Mouse (Mus musculus) bone marrow macrophage, adult 2 months (primary cell): Measurements from ENCODE around the gene AC124108.1. TPM values are rescaled to one million over a fixed set of nuclear protein-coding genes. Genes with fewer than 3 reads are reported as not detected.

Experiments used
- H3K27ac ChIP-seq: 2 replicates; pipeline ENCODE4 v1.5.1; 2012; ENCODE audit warnings: low read depth, low read length; ENCODE audit not compliant: insufficient read depth
- H3K4me1 ChIP-seq: 2 replicates; pipeline ENCODE4 v1.6.1; 2012; ENCODE audit warnings: low read length; ENCODE audit not compliant: control insufficient read depth, insufficient read depth
- H3K4me3 ChIP-seq: 2 replicates; pipeline ENCODE4 v1.5.1; 2012; ENCODE audit warnings: mild to moderate bottlenecking, low read length, moderate library complexity; ENCODE audit not compliant: insufficient read depth
- CTCF ChIP-seq: IDR thresholded peaks from 2 replicates; pipeline ENCODE4 v1.5.1; 2012; ENCODE audit warnings: low read depth, mild to moderate bottlenecking, low read length, moderate library complexity
- POLR2A ChIP-seq: IDR thresholded peaks from 2 replicates; pipeline ENCODE4 v1.6.1; 2012; ENCODE audit warnings: mild to moderate bottlenecking, low read depth, low read length, borderline replicate concordance
- polyA plus RNA-seq: library from polyadenylated mRNA; stranded (reverse); fragments of >200 nt; gene quantifications from 2 replicates; pipeline ENCODE4 v1.2.4, GENCODE M21; 2012; ENCODE audit not compliant: missing spikeins, insufficient read depth, insufficient read length

AC124108.1 gene
- polyA plus RNA-seq, 1 experiment = not detected

DNA sequence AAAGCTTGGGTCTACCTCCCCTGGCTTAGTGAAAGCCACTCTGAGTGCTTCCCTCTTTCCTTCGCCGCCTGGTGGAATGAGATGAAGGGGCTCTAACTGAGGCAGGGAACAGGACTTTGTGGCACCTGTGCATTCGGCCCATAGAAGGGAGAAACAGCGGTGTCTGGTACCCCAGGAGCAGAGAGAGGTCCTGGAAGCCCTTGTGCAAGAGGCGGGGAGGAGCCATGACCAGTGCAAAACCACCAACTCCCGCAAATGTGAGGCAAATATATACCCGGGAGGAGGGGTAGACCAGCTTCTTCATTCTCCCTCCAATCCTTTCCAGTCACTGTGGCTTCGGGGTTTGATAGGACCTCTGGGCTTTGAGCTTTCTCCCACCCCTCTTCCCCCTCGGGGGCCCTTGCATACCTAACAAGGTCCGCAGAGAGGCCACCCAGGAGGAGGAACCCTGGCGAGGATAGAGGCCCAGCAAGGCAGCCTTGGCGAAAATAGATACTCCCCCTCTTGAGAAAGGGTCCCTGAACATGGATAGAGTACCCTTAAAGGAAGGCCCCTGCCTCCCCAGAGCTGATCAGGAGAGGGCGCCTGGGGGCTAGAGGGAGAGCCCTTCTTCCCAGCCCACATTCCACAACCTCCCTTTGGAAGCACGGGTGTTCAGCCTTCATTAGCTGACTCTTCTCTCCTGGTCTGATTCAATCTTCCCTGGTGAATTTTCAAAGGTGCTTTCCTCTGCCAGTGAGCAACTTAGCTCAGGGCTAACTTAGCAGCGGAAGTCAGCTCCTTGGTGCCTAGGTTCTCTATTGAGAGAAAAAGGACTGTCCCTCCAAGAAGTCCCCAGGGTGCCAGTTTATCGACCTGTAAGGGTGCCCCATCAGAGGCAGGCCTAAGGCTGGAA is 776 bp downstream of the AC124108.1 start:
- no peak for TF ChIP-seq CTCF
- Histone ChIP-seq H3K4me1 (peaks cover 9% of the 10 kb centered on the region), H3K27ac (no peak overlapping the region), H3K4me3 (no peak overlapping the region)

DNA sequence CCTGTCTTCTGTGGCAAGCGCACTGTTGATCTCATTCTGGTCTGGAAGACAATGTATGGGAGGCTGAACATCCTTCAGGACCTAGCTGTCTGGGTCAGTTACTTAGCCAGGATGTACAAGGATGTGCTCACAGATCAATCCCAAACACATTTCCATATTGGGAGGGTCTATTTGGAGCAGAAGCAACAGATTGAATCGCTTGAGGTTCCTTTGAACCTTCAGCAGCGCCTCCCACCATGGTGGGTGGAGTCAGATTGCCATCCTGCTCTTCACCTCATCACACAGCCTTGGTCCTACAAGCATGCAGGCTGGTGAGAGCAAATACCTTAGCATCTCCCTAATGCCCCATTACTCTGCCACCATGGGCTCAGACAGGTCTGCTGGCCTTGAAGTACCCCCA is 2.5 kb downstream of the AC124108.1 start:
- H3K27ac ChIP-seq = no peak overlapping the region
- TF ChIP-seq CTCF (no peak), POLR2A (no peak)
- peaks cover 9% of the 10 kb centered on the region for H3K4me1 ChIP-seq
- H3K4me3 ChIP-seq = no peak overlapping the region

DNA sequence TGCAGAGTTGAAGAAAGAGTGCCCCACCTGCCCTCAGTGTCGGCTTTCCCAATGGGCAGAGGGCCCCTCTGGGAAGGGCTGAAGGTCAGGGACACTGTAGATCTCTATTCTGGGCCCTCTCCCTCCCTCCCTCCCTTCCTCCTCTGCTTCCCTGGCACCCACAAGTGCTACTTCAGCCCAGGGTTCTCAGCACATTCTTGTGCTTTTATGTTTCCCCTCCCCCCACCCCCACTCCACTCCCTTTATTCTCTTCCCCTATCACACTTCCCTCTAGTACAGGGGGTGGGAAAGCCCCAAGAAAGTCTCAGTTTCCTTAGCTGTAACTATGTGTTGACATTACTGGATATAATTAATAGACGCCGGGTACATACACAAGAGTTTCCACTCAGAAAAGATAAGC is 3.4 kb downstream of the AC124108.1 start:
- H3K4me1 ChIP-seq = peaks cover 9% of the 10 kb centered on the region
- no peak overlapping the region for H3K27ac ChIP-seq
- H3K4me3 ChIP-seq = no peak overlapping the region
- TF ChIP-seq CTCF (no peak), POLR2A (no peak)

DNA sequence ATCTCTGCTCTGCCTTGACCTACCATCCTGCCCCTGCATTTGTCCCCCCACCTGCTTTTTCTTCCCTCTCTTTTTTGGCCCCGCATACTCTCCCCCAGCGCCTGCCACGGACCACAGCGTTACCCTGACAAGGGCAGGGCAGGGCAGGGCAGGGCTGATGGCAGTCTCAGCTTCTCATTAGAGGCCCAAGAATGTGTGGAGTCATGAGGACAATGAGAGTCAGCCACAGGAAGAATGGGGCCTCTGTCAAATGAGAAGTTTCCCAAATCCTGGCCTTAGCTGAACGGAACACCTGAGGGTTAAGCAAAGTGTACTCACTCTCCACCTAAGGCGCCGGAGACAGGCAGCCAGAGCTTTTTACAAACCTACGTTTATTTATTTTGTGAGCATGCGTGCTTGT is 3.8 kb downstream of the AC124108.1 start:
- H3K27ac ChIP-seq = no peak overlapping the region
- H3K4me3 ChIP-seq = no peak overlapping the region
- H3K4me1 ChIP-seq = peaks cover 9% of the 10 kb centered on the region
- no peak for TF ChIP-seq POLR2A
- TF ChIP-seq CTCF = no peak

DNA sequence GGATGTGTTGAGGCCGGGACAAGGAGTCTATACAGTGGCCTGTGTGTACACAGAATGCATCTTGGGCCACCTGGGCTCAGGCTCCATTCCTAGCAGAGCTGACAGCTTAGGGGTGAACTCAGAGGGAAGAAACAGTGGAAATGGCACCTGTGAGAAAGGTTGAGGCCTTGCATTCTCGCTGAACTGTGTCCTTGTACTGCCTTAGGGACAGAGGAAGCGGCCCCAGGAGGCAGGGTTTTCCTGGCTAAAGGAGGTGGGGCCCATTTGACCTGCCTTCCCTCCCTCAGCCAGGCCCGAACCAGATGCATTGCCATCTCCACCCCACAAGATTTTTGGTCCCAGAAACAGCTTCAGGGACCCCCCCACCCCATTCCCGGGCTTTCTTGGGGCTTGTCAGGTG is 4.4 kb downstream of the AC124108.1 start:
- Histone ChIP-seq H3K4me3 (no peak overlapping the region), H3K27ac (no peak overlapping the region), H3K4me1 (peaks cover 9% of the 10 kb centered on the region)
- TF ChIP-seq CTCF (no peak), POLR2A (no peak)

DNA sequence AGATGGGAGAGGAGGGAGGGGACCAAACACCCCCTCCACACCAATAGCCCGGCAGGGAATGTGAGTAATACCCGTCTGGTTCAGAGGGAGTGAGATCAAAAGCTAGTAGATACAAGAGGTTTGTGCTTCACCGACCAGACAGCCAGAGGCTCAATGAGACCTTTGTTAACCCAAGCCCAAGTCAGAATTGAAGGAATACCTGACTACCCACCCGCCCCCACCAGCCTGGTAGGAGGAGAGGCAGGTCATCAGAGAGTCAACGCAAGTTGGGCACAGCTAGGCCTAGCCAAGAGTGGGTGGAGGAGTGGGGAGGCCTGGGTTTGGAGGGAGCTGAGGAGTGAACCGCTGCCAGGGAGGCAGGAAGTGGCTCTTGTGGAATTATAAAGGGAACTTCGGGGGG is 5.1 kb downstream of the AC124108.1 start:
- no peak for TF ChIP-seq POLR2A
- no peak for TF ChIP-seq CTCF
- H3K4me3 ChIP-seq = no peak overlapping the region
- H3K27ac ChIP-seq = no peak overlapping the region
- peaks cover 9% of the 10 kb centered on the region for H3K4me1 ChIP-seq

DNA sequence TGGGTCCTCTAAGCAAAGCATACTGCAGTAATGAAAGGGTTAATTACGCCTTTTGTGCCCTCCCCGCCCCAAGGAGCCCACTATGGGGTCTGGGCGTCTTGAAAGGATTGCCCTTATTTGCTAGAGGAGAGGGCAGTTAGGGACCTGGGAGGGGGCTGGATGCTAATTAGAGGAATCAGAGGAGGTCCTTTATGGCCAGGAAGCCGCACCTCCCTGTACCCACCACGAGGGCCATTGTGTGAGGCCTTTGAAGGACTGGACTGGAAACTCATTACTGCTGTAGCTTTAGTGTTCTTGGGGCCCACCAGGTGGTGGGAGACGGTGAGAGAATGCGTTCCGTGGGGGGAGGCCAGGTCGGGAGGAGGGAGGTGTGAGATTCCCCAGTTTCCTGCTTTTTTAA is 6.4 kb downstream of the AC124108.1 start:
- Histone ChIP-seq H3K4me1 (peaks cover 9% of the 10 kb centered on the region), H3K4me3 (no peak overlapping the region), H3K27ac (no peak overlapping the region)
- TF ChIP-seq POLR2A (no peak), CTCF (no peak)

DNA sequence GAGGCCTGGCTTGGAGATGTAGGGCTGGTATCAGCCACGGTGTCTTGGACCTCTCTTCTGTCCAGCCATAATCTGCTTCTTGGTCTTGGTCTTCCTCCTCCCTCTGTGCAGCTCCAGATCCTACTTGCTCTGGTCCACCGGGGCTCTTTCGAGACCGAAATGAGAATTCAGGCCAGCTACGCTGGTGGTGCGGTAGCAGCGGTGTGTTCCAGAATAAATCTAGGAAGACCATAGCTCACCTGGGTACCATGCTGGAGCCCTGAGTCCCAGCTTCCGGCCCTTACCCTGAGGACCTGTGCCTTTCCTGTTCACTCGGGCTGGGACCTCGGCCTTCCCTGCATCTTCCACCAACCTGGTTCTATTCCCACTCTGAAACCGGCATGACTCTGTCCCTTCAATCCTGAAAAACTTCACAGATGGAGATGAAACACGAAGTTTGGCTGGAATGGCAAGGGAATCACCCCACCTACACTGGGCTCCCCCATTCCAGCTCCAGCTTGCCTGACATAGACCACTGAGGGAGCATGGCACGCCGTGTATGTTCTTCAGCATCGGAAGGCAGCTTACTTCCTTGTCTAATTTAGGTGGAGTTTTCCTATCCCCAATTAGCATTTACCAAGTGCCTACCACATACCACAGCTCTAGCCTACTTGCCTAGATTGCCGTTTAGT is 7.3 kb downstream of the AC124108.1 start:
- Histone ChIP-seq H3K4me3 (no peak overlapping the region), H3K4me1 (peaks cover 9% of the 10 kb centered on the region), H3K27ac (no peak overlapping the region)
- TF ChIP-seq POLR2A (no peak), CTCF (no peak)

DNA sequence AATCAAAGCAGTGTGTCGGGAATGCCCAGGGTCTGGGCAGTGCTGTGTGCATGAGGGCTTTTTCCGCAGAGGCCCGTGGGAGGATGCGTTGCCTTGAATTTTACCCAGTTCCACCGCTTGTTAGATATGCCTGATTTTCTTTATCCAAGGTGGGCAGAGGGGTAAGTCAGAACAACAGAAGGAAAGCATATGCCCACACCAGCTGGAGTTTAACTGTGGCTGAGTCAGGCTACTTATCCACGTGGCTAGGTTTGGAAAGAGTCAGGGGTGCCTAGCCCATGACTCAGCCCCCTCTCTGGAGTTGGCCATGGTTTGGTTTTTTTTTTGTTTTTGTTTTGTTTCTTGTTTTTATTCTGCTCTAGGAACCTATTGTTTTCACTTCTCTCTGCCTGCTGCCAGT is 8.0 kb downstream of the AC124108.1 start:
- peaks cover 8% of the 10 kb centered on the region for H3K4me1 ChIP-seq
- H3K27ac ChIP-seq = no peak overlapping the region
- H3K4me3 ChIP-seq = no peak overlapping the region
- no peak for TF ChIP-seq CTCF
- no peak for TF ChIP-seq POLR2A

DNA sequence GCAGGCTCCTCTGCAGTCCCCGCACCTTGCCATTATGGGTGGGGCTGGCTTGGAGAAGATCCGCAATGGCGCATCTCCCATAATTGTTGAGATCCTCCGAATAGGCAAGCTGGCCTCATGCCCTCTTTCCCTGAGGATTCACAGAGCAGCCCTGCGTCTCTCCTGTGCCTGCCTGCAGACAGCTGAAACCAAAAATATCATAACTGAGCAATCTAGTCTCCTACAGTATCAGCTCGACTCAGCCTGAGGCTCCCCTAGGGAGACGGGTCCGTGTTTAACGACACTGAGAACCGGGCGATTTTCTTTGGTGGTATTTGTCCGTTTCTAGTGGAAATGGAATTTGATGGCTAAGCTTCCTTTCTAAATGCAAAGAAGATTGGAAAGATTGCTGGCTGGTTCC is 8.7 kb downstream of the AC124108.1 start:
- TF ChIP-seq CTCF = no peak
- no peak for TF ChIP-seq POLR2A
- no peak overlapping the region for H3K4me3 ChIP-seq
- no peak overlapping the region for H3K27ac ChIP-seq
- peaks cover 3% of the 10 kb centered on the region for H3K4me1 ChIP-seq
